Mouse (Mus musculus): ENCODE data around the gene Kel.

Kel gene

GRCm38 (mm10) chr6:41643227-41643626 is 60.9 kb downstream of the Kel start:
- DNase-seq = no peak

- DNase-seq = no peak
Observed at GRCm38 (mm10) chr6:41642765-41643164, 61.4 kb downstream of the Kel start.

GRCm38 (mm10) chr6:41641173-41641866 is 62.8 kb downstream of the Kel start:
- no peak for DNase-seq

GRCm38 (mm10) chr6:41640449-41640848 is 63.7 kb downstream of the Kel start:
- no peak for DNase-seq

- no peak for DNase-seq
Observed at GRCm38 (mm10) chr6:41637927-41638506, 66.1 kb downstream of the Kel start.

GRCm38 (mm10) chr6:41637393-41637792 is 66.7 kb downstream of the Kel start:
- no peak for DNase-seq

Measured in kidney, adult 18-20 months (tissue).